Mouse (Mus musculus) hindbrain, embryonic 10.5 days (tissue): ENCODE measurements at regions not wholly inside any gene's neighbourhood (a gene's known extent, or its start where the extent isn't known, plus 50 kb on each side); places are given as distances from the start of the nearest gene placed in this dataset.
"Not testable (repeated sequence)": the region's sequence is repeated elsewhere in the genome, so short reads cannot be mapped to it uniquely, and the experiment has no call there.

ENCODE experiments used
- DNase-seq: peaks from one replicate; pipeline ENCODE4 v3.0.0-alpha.2; 2017; ENCODE audit warnings: low spot score
- H3K27ac ChIP-seq: fragments of 300-500 bp; sonication (generic); 2 replicates; pipeline ENCODE4 v1.5.1; 2016; ENCODE audit warnings: mild to moderate bottlenecking, moderate library complexity
- H3K27me3 ChIP-seq: fragments of 300-500 bp; sonication (generic); 2 replicates; pipeline ENCODE4 v1.6.1; 2016; ENCODE audit warnings: mild to moderate bottlenecking; ENCODE audit not compliant: poor library complexity, insufficient read depth, severe bottlenecking
- H3K36me3 ChIP-seq: fragments of 300-500 bp; sonication (generic); 2 replicates; pipeline ENCODE4 v1.6.1; 2016; ENCODE audit warnings: mild to moderate bottlenecking, moderate library complexity
- H3K4me1 ChIP-seq: fragments of 300-500 bp; sonication (generic); replicated peaks from 2 replicates; pipeline ENCODE4 v1.6.1; 2016; ENCODE audit warnings: mild to moderate bottlenecking
- H3K4me3 ChIP-seq: fragments of 300-500 bp; sonication (generic); 2 replicates; pipeline ENCODE4 v1.5.1; 2016; ENCODE audit warnings: mild to moderate bottlenecking, moderate library complexity
- H3K9me3 ChIP-seq: fragments of 300-500 bp; sonication (generic); 2 replicates; pipeline ENCODE4 v1.6.1; 2016; ENCODE audit warnings: mild to moderate bottlenecking, moderate library complexity
- WGBS: fragments of 180-500 bp; shearing (Covaris S2); methylation state at CpG from one replicate; pipeline ENCODE4 v1.1.7; 2016; 5-methylcytosine and 5-hydroxymethylcytosine counted together

DNA sequence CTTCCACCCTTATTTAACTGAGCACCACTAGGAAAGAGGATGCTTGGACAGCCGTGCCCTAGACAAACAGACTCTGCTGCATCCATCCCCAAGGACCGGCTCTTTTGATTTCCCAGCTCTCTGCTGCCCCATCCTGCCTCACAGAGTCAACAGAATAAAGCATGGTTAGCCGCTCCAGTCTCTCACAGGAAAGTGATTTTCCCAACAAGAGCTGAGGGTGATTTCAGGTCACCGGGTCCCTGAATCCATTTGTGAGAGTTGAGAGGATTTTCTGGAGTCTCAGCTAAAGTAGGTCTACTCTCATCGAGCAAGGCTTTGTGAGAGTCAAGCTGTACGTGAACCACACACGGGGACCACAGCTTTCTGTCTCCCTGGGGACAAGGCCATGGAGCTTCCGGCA is 95.6 kb upstream of the A430005L14Rik start:
- peak; percentile 10 for DNase-seq
- Histone ChIP-seq H3K9me3 (no peaks in the 10 kb centered on the region), H3K4me1 (peaks cover 12% of the 10 kb centered on the region), H3K36me3 (no peaks in the 10 kb centered on the region), H3K4me3 (no peak overlapping the region), H3K27ac (no peak overlapping the region), H3K27me3 (no peaks in the 10 kb centered on the region)
- 68% methylated on average over 8 of the region's 8 CpGs for WGBS

DNA sequence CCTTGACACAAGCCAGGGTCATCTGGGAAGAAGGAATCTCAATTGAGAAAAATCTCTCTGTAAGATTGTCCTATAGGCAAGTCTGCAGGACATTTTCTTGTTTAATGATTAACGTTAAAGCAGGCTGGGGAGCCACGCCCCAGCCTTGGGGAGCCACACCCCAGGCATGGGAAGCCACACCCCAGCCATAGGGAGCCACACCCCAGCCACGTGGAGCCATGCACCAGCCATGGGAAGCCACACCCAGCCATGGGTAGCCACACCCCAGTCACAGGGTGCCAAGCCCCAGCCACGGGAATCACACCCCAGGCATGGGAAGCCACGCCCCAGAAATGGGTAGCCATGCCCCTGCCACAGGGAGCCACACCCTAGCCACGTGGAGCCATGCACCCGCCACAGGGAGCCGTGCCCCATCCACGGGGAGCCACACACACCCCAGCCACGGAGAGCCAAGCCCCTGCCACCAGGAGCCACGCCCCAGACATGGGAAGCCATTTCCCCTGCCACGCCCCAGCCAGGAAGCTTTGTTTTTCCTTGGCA is 94.8 kb upstream of the A430005L14Rik start:
- H3K27ac ChIP-seq, result no peak overlapping the region
- DNase-seq, result no peak
- H3K36me3 ChIP-seq, result no peaks in the 10 kb centered on the region
- WGBS, result 79% methylated on average over 12 of the region's 12 CpGs
- H3K4me3 ChIP-seq, result no peak overlapping the region
- no peaks in the 10 kb centered on the region for H3K9me3 ChIP-seq
- H3K4me1 ChIP-seq, result peaks cover 12% of the 10 kb centered on the region
- no peaks in the 10 kb centered on the region for H3K27me3 ChIP-seq

DNA sequence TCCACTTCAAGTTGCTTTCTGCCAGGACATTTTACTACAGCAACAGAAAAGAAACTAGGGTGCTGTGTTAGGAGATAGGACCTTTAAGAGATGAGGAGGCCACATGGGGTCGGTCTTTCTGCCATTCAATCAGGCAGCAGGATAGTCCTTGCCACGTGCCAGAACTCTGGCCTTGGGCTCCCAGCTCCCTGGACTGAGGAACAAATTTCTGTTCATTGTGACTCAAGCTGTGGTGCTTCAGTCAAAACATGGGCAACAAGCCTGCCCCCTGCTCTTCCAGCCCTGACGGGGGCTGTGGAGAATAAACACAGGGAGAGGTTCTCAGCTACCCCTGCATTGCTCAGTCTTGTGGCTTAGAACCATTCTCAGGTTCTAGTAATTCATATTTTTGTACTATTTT is 84.7 kb upstream of the A430005L14Rik start:
- 79% methylated on average over 3 of the region's 3 CpGs for WGBS
- H3K4me3 ChIP-seq, result no peak overlapping the region
- no peaks in the 10 kb centered on the region for H3K27me3 ChIP-seq
- 0 out of 2 replicates have a peak, but pooled peaks cover 2% of the 10 kb centered on the region for H3K9me3 ChIP-seq
- no peaks in the 10 kb centered on the region for H3K36me3 ChIP-seq
- no peak for DNase-seq
- no peak overlapping the region for H3K27ac ChIP-seq
- H3K4me1 ChIP-seq, result no peaks in the 10 kb centered on the region

DNA sequence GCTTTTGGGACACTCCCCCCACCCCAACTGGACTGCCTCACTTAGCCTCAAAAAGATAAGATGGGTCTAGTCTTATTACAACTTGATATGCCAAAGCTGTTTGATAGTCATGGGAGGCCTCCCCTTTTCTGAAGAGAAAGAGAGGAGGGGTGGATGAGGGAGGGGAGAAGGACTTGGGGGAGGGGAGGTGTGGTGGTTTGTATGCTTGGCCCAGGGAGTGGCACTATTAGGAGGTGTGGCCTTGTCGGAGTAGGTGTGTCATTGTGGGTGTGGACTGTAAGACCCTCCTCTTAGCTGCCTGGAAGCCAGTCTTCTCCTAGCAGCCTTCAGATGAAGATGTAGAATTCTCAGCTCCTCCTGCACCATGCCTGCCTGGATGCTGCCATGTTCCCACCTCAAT is 82.0 kb upstream of the A430005L14Rik start:
- DNase-seq, H3K4me3 ChIP-seq, H3K27me3 ChIP-seq, H3K4me1 ChIP-seq, H3K36me3 ChIP-seq, H3K9me3 ChIP-seq, H3K27ac ChIP-seq: not testable (repeated sequence)
- WGBS, result 91% methylated on average over 1 of the region's 1 CpGs

DNA sequence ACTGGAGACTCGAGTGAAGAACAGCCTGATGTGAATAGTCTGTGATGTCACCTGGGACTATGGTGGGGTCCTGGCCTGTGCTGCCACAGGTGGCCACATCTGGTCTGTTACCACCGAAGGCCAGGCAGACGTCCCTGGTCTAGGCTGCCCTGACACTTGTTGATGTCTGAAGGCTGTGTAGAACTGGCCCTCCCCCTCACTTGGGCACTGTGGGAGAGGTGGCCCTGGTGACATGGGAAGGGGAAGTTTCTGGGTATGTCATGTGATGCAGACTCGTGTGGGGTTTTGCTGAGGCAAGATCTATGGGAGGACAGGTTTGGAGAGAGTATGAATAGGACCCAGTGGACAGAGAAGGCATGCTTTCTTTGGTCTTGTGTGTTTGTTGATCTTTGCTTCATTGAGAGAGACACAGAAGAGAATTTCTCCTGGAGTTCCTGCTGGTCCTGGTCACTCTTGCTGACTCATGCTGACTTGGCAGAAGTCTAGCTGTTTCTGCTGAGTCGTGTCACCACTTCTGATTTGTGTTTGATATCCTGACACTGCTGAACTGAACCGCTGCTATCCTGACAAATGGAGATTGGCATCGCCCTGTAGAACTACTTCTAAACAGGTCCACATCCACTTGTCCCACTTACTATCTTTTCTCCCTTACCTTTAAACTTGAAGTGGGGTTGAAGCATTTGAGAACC is 79.9 kb upstream of the A430005L14Rik start:
- H3K4me1 ChIP-seq, result no peaks in the 10 kb centered on the region
- no peak overlapping the region for H3K4me3 ChIP-seq
- no peaks in the 10 kb centered on the region for H3K9me3 ChIP-seq
- H3K36me3 ChIP-seq, result no peaks in the 10 kb centered on the region
- WGBS, result 74% methylated on average over 7 of the region's 7 CpGs
- no peak overlapping the region for H3K27ac ChIP-seq
- H3K27me3 ChIP-seq, result no peaks in the 10 kb centered on the region
- no peak for DNase-seq

DNA sequence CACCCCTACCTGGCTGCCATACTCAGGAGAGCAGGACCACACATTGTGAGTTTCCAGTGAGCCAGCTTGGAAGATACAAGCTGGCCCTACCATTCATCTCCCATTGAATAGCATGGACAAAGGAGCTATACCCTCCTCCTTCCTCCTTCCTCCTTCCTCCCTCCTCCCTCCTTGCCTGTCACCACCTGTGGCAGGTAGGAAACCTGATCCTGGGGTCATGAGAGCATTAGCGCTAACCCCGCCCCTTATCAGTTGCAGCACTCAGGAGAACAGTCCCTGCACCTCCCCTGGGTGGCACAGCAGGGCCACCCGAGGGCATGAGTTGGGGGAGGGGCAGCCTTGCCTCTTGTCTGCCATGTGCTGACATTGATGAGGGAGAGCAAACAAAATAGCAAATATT is 74.0 kb upstream of the A430005L14Rik start:
- 24% methylated on average over 3 of the region's 3 CpGs for WGBS
- no peaks in the 10 kb centered on the region; the same call in 1 of the 2 replicates for H3K4me1 ChIP-seq

DNA sequence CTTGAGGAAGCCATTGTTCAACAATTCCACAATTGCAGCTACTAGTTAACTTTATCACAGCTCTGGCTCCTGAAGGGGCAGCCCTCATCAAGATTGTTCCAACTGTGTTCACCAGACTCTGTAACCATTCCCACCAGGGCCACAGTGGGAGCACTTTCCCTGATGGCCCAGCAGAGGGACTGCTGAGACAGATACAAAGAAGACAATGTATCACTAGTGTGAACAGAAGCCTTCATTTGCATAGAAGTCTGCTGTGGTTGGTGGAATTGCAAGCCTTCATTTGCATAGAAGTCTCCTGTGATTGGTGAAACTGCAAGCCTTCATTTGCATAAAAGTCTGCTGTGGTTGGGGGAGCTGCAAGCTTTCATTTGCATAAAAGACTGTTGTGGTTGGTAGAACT is 73.0 kb upstream of the A430005L14Rik start:
- Histone ChIP-seq H3K4me3 (no peak overlapping the region), H3K4me1 (no peaks in the 10 kb centered on the region; the same call in 1 of the 2 replicates)

More for the DNA sequence above, 74.0 kb upstream of the A430005L14Rik start:
- DNase-seq, result no peak
- Histone ChIP-seq H3K9me3 (no peaks in the 10 kb centered on the region; the same call in 1 of the 2 replicates), H3K4me3 (no peak overlapping the region), H3K27me3 (no peaks in the 10 kb centered on the region), H3K27ac (peak overlapping the region; percentile 1; the same call in 1 of the 2 replicates), H3K36me3 (no peaks in the 10 kb centered on the region)

DNA sequence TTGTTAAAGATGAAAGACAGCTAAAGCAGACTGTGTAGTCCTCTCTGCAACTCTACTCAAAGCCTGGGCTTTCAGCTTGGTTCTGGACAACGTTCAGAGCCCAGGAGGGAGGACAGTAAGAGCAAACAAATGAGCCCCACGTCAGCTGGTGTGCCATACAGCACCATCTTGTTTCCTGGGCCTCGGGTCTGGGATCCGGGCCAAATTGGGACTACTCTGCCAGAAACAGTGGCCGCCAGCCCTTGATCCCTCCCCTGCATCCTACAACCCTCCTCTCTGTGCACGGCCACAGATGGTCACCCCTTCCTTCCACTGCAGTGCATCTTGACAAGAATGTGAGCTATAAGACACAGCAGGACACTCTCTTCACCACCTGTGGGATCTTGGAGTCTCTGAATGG is 71.2 kb upstream of the A430005L14Rik start:
- no peak for DNase-seq

More for the DNA sequence above, 73.0 kb upstream of the A430005L14Rik start:
- Histone ChIP-seq H3K36me3 (no peaks in the 10 kb centered on the region), H3K27me3 (no peaks in the 10 kb centered on the region), H3K27ac (no peak overlapping the region), H3K9me3 (no peaks in the 10 kb centered on the region; the same call in 1 of the 2 replicates)
- DNase-seq, result no peak

DNA sequence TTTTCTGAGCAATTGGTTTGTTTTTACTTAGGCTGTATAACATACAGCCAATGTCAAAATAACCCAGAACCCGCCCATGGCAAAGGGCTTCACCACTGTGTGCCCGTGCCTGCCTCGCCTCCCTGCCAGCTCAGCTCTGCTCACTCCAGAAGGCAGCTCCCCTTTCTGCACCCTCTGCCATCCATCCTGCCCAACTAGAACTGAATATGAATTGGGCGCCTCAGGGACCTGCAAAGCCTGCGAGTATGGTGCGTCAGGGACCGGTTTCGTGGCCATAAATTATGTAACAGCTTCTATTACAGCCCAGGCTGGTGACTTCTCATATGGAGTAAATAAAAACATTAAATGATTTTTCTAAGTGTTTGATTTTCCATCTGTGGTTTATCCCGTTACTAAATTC is 66.9 kb upstream of the A430005L14Rik start:
- 90% methylated on average over 9 of the region's 9 CpGs for WGBS
- Histone ChIP-seq H3K4me3 (no peak overlapping the region), H3K9me3 (no peaks in the 10 kb centered on the region), H3K36me3 (no peaks in the 10 kb centered on the region), H3K4me1 (no peaks in the 10 kb centered on the region), H3K27ac (no peak overlapping the region), H3K27me3 (no peaks in the 10 kb centered on the region)
- DNase-seq, result no peak

More for the DNA sequence above, 71.2 kb upstream of the A430005L14Rik start:
- Histone ChIP-seq H3K27me3 (no peaks in the 10 kb centered on the region), H3K9me3 (no peaks in the 10 kb centered on the region; the same call in 1 of the 2 replicates), H3K36me3 (no peaks in the 10 kb centered on the region), H3K4me1 (no peaks in the 10 kb centered on the region; the same call in 1 of the 2 replicates), H3K4me3 (no peak overlapping the region), H3K27ac (no peak overlapping the region)
- 88% methylated on average over 6 of the region's 6 CpGs for WGBS

DNA sequence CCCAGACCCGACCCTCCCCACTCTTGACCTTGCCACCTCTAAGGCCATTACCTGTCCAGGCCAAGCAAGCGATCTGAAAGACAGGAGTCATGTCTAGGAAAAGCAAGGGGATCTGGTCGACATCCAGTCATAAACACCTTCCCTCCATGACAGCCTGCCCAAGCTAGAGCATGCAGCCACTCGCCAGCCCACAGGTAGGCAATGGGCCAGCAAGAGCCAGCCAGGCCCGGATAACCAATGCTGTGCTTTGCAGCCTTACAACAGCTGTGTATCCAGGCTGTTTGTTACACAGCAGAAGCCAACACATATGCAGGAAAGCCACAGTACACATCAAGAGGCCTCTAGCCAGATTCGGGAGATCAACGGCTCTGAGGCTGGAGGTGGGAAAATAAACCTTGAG is 57.3 kb upstream of the A430005L14Rik start:
- no peak for DNase-seq
- Histone ChIP-seq H3K27me3 (no peaks in the 10 kb centered on the region), H3K36me3 (no peaks in the 10 kb centered on the region), H3K4me1 (no peaks in the 10 kb centered on the region), H3K9me3 (no peaks in the 10 kb centered on the region; the same call in 1 of the 2 replicates), H3K27ac (no peak overlapping the region), H3K4me3 (no peak overlapping the region)
- WGBS, result 82% methylated on average over 7 of the region's 7 CpGs

DNA sequence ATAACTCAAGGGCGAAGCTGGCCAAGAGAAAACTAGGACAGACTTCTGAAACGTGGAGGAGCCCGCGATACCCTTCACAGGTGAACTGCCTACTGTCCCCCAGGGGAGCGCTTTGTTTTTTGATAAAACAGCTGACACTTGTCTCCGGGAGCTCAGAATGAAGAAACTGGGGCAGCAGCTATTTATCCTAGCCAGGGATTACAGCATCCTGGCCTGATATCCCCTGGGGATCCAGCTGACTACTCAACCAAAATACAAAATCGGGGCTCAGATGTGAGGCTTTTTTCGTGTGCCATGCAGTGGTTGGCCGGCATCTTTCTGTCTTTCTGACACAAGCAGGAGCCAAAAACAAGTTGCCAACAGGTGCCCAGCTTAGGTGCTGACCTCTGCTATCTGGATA is 52.0 kb upstream of the A430005L14Rik start:
- no peak overlapping the region for H3K4me3 ChIP-seq
- H3K4me1 ChIP-seq, result no peaks in the 10 kb centered on the region
- no peak for DNase-seq
- no peaks in the 10 kb centered on the region; the same call in 1 of the 2 replicates for H3K9me3 ChIP-seq
- H3K27ac ChIP-seq, result no peak overlapping the region
- H3K27me3 ChIP-seq, result no peaks in the 10 kb centered on the region
- no peaks in the 10 kb centered on the region for H3K36me3 ChIP-seq
- WGBS, result 76% methylated on average over 9 of the region's 9 CpGs

DNA sequence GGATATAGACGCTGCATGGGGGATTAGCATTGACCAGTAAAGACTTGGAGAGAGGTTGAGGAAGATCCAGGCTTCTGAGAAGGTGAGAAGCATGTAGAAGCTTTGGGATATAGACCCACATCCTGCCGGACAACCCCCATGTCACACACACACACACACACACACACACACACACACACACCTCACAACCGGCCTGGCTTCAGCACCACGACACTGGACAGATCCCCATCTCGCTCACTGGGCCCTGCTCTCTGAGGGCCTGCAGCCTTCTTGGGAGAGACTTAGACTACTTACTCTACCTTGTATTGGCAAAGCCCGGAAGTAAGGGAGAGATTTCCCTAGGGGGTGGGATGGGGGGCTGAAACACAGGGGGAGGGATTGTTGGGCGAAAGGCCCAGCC is 51.5 kb upstream of the A430005L14Rik start:
- Histone ChIP-seq H3K36me3 (no peaks in the 10 kb centered on the region), H3K27ac (no peak overlapping the region), H3K4me3 (no peak overlapping the region), H3K9me3 (no peaks in the 10 kb centered on the region; the same call in 1 of the 2 replicates), H3K4me1 (no peaks in the 10 kb centered on the region), H3K27me3 (no peaks in the 10 kb centered on the region)
- 43% methylated on average over 7 of the region's 7 CpGs for WGBS
- DNase-seq, result peak; percentile 20
